Mouse (Mus musculus): ENCODE measurements around the gene Ccdc27. TPM values are rescaled to one million over a fixed set of nuclear protein-coding genes. Genes with fewer than 3 reads are reported as not detected.

Gene Ccdc27
- polyA plus RNA-seq, 1 experiment, result not detected

GRCm38 (mm10) chr4:154037123-154037522, 5.4 kb downstream of the Ccdc27 start:
- H3K27ac ChIP-seq (ENCODE audit: insufficient read depth, low read depth, low read length), result no peak overlapping the region
- WGBS, result 73% methylated on average over 3 of the region's 3 CpGs

GRCm38 (mm10) chr4:154028646-154029045, 13.8 kb downstream of the Ccdc27 start:
- no peak for TF ChIP-seq POLR2A (IDR thresholded peaks at IDR 0.05; ENCODE audit: insufficient read depth, low read depth, low read length)
- TF ChIP-seq CTCF (IDR thresholded peaks at IDR 0.05; ENCODE audit: insufficient read depth, low read depth, low read length), result no peak

More at GRCm38 (mm10) chr4:154037123-154037522, 5.4 kb downstream of the Ccdc27 start:
- Histone ChIP-seq H3K4me3 (ENCODE audit: insufficient read depth, low read depth, low read length) (no peak overlapping the region), H3K4me1 (ENCODE audit: control insufficient read depth, insufficient read depth, low read length) (no peaks in the 10 kb centered on the region)
- TF ChIP-seq POLR2A (IDR thresholded peaks at IDR 0.05; ENCODE audit: insufficient read depth, low read depth, low read length) (no peak), CTCF (IDR thresholded peaks at IDR 0.05; ENCODE audit: insufficient read depth, low read depth, low read length) (no peak)

GRCm38 (mm10) chr4:154028066-154028465, 14.4 kb downstream of the Ccdc27 start:
- H3K27ac ChIP-seq (ENCODE audit: insufficient read depth, low read depth, low read length), result no peak overlapping the region
- H3K4me1 ChIP-seq (ENCODE audit: control insufficient read depth, insufficient read depth, low read length), result peaks cover 17% of the 10 kb centered on the region
- 62% methylated on average over 7 of the region's 7 CpGs for WGBS
- no peak overlapping the region for H3K4me3 ChIP-seq (ENCODE audit: insufficient read depth, low read depth, low read length)
- no peak for TF ChIP-seq CTCF (IDR thresholded peaks at IDR 0.05; ENCODE audit: insufficient read depth, low read depth, low read length)
- TF ChIP-seq POLR2A (IDR thresholded peaks at IDR 0.05; ENCODE audit: insufficient read depth, low read depth, low read length), result no peak

More at GRCm38 (mm10) chr4:154028646-154029045, 13.8 kb downstream of the Ccdc27 start:
- Histone ChIP-seq H3K27ac (ENCODE audit: insufficient read depth, low read depth, low read length) (no peak overlapping the region), H3K4me1 (ENCODE audit: control insufficient read depth, insufficient read depth, low read length) (peaks cover 14% of the 10 kb centered on the region), H3K4me3 (ENCODE audit: insufficient read depth, low read depth, low read length) (no peak overlapping the region)

- WGBS, result 30% methylated on average over 2 of the region's 2 CpGs
- H3K4me1 ChIP-seq (ENCODE audit: control insufficient read depth, insufficient read depth, low read length), result peaks cover 23% of the 10 kb centered on the region
- H3K4me3 ChIP-seq (ENCODE audit: insufficient read depth, low read depth, low read length), result peak overlapping the region; percentile 30; the same call in 1 of the 2 replicates
- no peak overlapping the region for H3K27ac ChIP-seq (ENCODE audit: insufficient read depth, low read depth, low read length)
- TF ChIP-seq POLR2A (IDR thresholded peaks at IDR 0.05; ENCODE audit: insufficient read depth, low read depth, low read length) (no peak), CTCF (IDR thresholded peaks at IDR 0.05; ENCODE audit: insufficient read depth, low read depth, low read length) (no peak)
Observed at GRCm38 (mm10) chr4:154026441-154026761, 16.1 kb downstream of the Ccdc27 start.

GRCm38 (mm10) chr4:154025641-154026440, 16.6 kb downstream of the Ccdc27 start, which contains the start of gene Smim1:
Gene Smim1 (minus strand): TSS chr4:154026230.
- 0 out of 2 replicates have a peak, but pooled peaks have one; percentile 12 for TF ChIP-seq CTCF (IDR thresholded peaks at IDR 0.05; ENCODE audit: insufficient read depth, low read depth, low read length)
- no peak for TF ChIP-seq POLR2A (IDR thresholded peaks at IDR 0.05; ENCODE audit: insufficient read depth, low read depth, low read length)
- Histone ChIP-seq H3K4me3 (ENCODE audit: insufficient read depth, low read depth, low read length) (peak within 1 kb of the TSS; percentile 30), H3K4me1 (ENCODE audit: control insufficient read depth, insufficient read depth, low read length) (peaks cover 23% of the 10 kb centered on the region), H3K27ac (ENCODE audit: insufficient read depth, low read depth, low read length) (no peak within 1 kb of the TSS)
- 6% methylated on average over 32 of the region's 33 CpGs for whole genome bisulfite sequencing

- Histone ChIP-seq H3K4me1 (ENCODE audit: control insufficient read depth, insufficient read depth, low read length) (peaks cover 23% of the 10 kb centered on the region), H3K27ac (ENCODE audit: insufficient read depth, low read depth, low read length) (no peak overlapping the region), H3K4me3 (ENCODE audit: insufficient read depth, low read depth, low read length) (peak overlapping the region; percentile 30; the same call in 1 of the 2 replicates)
- TF ChIP-seq POLR2A (IDR thresholded peaks at IDR 0.05; ENCODE audit: insufficient read depth, low read depth, low read length), result no peak
- no peak for TF ChIP-seq CTCF (IDR thresholded peaks at IDR 0.05; ENCODE audit: insufficient read depth, low read depth, low read length)
- WGBS, result 59% methylated on average over 17 of the region's 17 CpGs
Observed at GRCm38 (mm10) chr4:154024729-154025521, 17.6 kb downstream of the Ccdc27 start.

- no peak for TF ChIP-seq CTCF (IDR thresholded peaks at IDR 0.05; ENCODE audit: insufficient read depth, low read depth, low read length)
- peaks cover 23% of the 10 kb centered on the region for H3K4me1 ChIP-seq (ENCODE audit: control insufficient read depth, insufficient read depth, low read length)
- no peak overlapping the region for H3K27ac ChIP-seq (ENCODE audit: insufficient read depth, low read depth, low read length)
- 40% methylated on average over 8 of the region's 8 CpGs for WGBS
- H3K4me3 ChIP-seq (ENCODE audit: insufficient read depth, low read depth, low read length), result no peak overlapping the region
Observed at GRCm38 (mm10) chr4:154023754-154024601, 18.5 kb downstream of the Ccdc27 start.

- WGBS, result 18% methylated on average over 4 of the region's 4 CpGs
- peaks cover 23% of the 10 kb centered on the region for H3K4me1 ChIP-seq (ENCODE audit: control insufficient read depth, insufficient read depth, low read length)
- no peak overlapping the region for H3K4me3 ChIP-seq (ENCODE audit: insufficient read depth, low read depth, low read length)
- no peak overlapping the region for H3K27ac ChIP-seq (ENCODE audit: insufficient read depth, low read depth, low read length)
- TF ChIP-seq CTCF (IDR thresholded peaks at IDR 0.05; ENCODE audit: insufficient read depth, low read depth, low read length), result no peak
- TF ChIP-seq POLR2A (IDR thresholded peaks at IDR 0.05; ENCODE audit: insufficient read depth, low read depth, low read length), result no peak
Observed at GRCm38 (mm10) chr4:154022844-154023243, 19.6 kb downstream of the Ccdc27 start.

All from olfactory bulb, adult 2 months (tissue).